Mouse (Mus musculus): ENCODE data around the gene Slc9a4. TPM values are rescaled to one million over a fixed set of nuclear protein-coding genes. Genes with fewer than 3 reads are reported as not detected.
A peak's percentile ranks its signal among the peaks of the same experiment; 100 is the strongest.
"Not testable (repeated sequence)": the region's sequence is repeated elsewhere in the genome, so short reads cannot be mapped to it uniquely, and the experiment has no call there.

Slc9a4 gene
- total RNA-seq (2017) = 0.57 to 0.78 TPM in 2 of 3 replicates, not detected in the other

GRCm38 (mm10) chr1:40579784-40580183 lies at the start of gene Slc9a4:
TSS of gene Slc9a4 (plus strand) at chr1:40580081.
- ATAC-seq (replicated peaks; ENCODE audit: insufficient number of reproducible peaks, low FRiP score, low TSS enrichment, poor library complexity, severe bottlenecking) = no peak; the same call in 1 of the 2 replicates

DNA sequence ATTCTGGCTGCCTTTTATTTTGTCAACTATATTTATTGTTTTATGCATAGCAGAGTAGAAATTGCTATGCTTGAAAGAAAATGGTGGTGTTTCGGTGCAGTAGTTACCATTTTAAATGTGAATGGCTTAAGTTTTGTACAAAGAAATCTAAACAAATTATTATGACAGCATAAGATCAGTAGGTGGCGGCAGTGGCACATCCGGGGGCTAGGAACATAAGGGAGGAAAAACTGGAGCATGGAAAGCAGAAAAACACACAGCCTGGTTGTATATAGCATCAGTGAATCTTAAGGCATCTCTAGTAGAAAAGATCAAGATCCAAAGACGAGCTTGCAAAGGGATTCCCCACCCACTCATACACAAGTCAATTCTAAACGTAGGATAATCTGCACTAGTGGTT lies 42.3 kb upstream of the Slc9a4 start:
- no peak for ATAC-seq (replicated peaks; ENCODE audit: insufficient number of reproducible peaks, low FRiP score, low TSS enrichment, poor library complexity, severe bottlenecking)

DNA sequence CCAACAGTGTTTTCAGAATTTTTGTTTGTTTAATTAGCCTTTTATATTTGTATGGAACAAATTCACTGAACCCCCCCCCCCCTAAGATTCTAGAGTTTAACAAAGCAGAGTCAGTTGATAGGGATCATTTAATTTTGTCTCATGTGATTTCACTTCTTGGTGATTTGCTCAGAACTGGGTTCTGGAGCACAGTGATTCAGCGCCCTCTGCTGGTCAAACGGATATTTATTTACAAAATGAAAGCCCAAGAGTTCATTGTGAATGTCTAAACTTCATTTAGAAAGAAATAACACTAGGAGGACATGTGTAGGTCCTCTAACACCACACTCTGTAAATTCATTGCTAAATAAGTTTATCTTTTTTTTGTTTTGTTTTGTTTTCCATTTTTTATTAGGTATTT lies 35.2 kb upstream of the Slc9a4 start:
- 0 out of 2 replicates have a peak, but pooled peaks have one; percentile 41 for ATAC-seq (replicated peaks; ENCODE audit: insufficient number of reproducible peaks, low FRiP score, low TSS enrichment, poor library complexity, severe bottlenecking)

GRCm38 (mm10) chr1:40546645-40547044 lies 33.2 kb upstream of the Slc9a4 start:
- ATAC-seq (replicated peaks; ENCODE audit: insufficient number of reproducible peaks, low FRiP score, low TSS enrichment, poor library complexity, severe bottlenecking) = no peak

GRCm38 (mm10) chr1:40547064-40547572 lies 32.8 kb upstream of the Slc9a4 start:
- no peak for ATAC-seq (replicated peaks; ENCODE audit: insufficient number of reproducible peaks, low FRiP score, low TSS enrichment, poor library complexity, severe bottlenecking)

GRCm38 (mm10) chr1:40547762-40548161 lies 32.1 kb upstream of the Slc9a4 start:
- no peak for ATAC-seq (replicated peaks; ENCODE audit: insufficient number of reproducible peaks, low FRiP score, low TSS enrichment, poor library complexity, severe bottlenecking)

- ATAC-seq (replicated peaks; ENCODE audit: insufficient number of reproducible peaks, low FRiP score, low TSS enrichment, poor library complexity, severe bottlenecking) = no peak
Observed at GRCm38 (mm10) chr1:40569374-40569773, 10.5 kb upstream of the Slc9a4 start.

DNA sequence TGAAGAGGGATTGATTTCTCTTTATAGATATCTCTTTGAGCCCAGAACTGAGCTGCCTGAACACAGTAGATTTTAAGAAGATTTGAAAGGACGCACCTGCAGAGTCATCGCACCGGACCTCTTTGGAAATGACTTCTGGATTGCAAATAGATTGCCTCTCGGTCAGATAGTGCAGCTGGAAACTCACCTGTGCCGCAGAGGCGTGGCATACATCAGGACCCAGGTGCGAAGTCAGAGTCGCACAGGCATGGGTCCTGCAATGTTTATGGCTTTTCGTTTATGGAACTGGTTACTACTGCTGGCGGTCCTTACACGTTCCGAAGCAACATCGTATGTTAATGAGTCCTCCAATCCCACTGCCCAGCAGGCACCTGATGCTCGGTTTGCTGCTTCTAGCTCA lies 388 bp downstream of the Slc9a4 start:
- ATAC-seq (replicated peaks; ENCODE audit: insufficient number of reproducible peaks, low FRiP score, low TSS enrichment, poor library complexity, severe bottlenecking) = no peak

- no peak for ATAC-seq (replicated peaks; ENCODE audit: insufficient number of reproducible peaks, low FRiP score, low TSS enrichment, poor library complexity, severe bottlenecking)
Observed at GRCm38 (mm10) chr1:40586776-40587175, 6.9 kb downstream of the Slc9a4 start.

DNA sequence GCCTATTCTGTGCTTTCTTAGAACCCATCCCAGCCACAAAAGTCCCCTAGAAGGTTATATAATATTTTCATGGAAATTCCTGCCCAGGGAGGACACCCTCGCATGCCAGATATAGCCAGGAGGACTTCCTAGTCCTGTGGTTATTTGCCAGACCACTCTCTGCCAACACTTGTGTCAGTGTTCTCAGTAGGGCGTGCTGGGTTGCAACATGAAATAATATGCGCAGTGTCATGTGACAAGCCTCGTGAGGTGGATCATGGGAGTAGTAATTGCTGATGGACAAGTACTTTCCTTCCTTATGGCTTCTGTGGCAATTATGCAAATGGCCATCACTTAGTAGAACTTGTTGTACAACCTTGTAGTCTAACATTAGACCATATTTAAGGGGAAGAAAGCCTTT lies 11.1 kb downstream of the Slc9a4 start:
- no peak for ATAC-seq (replicated peaks; ENCODE audit: insufficient number of reproducible peaks, low FRiP score, low TSS enrichment, poor library complexity, severe bottlenecking)

DNA sequence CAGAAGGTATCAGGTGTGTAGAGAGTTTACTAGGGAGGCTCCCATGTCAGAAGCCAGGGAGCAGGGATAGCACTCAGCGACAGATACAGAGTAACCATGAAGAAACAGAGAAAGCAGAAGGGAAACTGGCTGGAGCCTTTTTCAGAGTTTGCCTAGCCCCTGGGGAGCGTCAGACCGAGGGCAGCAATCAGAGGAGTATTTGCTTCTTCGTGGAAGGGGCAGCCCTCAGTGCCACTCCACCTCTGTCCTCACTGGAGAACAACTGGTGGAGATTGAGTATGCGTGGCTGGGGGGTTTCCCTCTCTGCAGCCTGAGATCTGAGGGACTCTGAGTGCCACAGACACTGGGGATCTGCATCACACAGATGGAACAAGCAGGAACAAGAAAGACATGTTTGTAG lies 17.9 kb downstream of the Slc9a4 start:
- ATAC-seq (replicated peaks; ENCODE audit: insufficient number of reproducible peaks, low FRiP score, low TSS enrichment, poor library complexity, severe bottlenecking) = no peak

DNA sequence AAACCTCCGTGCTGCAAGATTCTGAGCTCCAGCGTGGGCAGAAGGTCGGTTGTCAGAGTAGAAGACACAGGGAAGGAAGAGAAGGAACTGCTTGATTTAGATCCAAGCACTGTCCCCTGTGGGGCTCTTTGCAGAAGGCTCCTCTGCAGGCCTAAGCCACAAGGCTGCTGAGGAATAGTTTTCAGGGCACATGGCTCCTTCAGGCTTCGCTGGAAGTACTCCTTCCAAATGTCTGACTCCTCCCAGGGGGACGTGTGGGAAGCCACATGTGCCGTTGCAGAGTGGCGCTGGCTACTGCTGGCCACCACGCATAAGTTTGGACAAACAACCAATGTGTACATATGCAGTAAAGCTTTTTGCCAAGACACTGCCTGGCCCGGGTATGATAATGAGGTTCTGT lies 19.8 kb downstream of the Slc9a4 start:
- ATAC-seq (replicated peaks; ENCODE audit: insufficient number of reproducible peaks, low FRiP score, low TSS enrichment, poor library complexity, severe bottlenecking) = not testable (repeated sequence)

GRCm38 (mm10) chr1:40600394-40601327 lies 20.8 kb downstream of the Slc9a4 start:
- no peak for ATAC-seq (replicated peaks; ENCODE audit: insufficient number of reproducible peaks, low FRiP score, low TSS enrichment, poor library complexity, severe bottlenecking)

DNA sequence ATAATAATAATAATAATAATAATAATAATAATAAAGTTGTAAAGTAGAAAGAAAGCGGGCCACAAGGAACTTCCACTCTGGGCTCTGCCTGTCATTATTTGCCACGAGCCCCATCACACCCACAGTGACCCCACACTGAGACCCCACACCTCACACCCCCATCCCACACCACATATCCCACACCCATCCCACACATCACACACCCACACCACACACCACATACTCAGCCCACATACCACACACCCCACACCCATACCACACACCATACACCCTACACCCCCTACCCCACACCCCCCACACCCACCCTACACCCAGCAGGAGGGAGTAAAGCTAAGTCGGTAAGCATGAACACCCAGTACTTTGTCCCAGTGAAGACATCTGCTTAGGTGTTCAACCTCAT lies 21.6 kb downstream of the Slc9a4 start:
- ATAC-seq (replicated peaks; ENCODE audit: insufficient number of reproducible peaks, low FRiP score, low TSS enrichment, poor library complexity, severe bottlenecking) = no peak

DNA sequence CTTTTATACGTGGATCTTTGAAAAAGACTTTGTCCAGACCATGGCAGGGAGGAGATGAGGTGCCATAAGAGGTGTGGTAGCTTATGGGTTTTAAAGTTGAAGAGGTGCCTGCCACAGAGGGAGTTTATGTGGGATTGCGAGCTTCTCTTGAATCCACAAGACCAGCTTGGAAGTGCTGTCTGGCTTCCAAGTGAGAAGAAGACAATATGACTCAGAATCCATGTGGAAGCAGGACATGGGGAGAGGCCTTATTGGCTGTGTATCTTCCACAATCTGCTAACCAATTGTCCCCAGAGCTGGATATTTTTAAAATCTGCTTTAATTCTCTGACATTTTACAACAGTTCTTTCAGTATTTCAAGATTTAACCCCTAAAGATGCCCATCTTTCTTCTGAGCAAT lies 33.3 kb downstream of the Slc9a4 start:
- no peak for ATAC-seq (replicated peaks; ENCODE audit: insufficient number of reproducible peaks, low FRiP score, low TSS enrichment, poor library complexity, severe bottlenecking)

DNA sequence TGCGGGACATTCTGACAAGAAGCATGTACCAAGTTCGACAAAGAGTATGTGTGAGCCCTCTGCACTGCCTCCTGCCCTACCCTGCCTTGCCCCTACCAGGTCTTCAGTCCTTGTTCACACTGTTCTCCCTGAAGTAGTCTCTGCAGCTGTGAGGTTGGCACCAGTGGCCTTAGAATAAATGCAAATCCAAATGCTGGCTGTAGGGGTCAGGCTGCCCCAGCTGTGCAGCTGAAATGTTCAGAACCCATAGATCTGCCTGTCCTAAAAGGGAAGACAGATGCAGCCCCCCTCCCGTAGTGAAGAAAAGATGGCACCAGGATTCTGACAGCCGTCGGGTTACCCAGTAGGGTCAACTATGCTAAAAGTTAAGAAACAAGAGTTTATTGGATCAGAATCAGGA lies 39.2 kb downstream of the Slc9a4 start:
- ATAC-seq (replicated peaks; ENCODE audit: insufficient number of reproducible peaks, low FRiP score, low TSS enrichment, poor library complexity, severe bottlenecking) = no peak

DNA sequence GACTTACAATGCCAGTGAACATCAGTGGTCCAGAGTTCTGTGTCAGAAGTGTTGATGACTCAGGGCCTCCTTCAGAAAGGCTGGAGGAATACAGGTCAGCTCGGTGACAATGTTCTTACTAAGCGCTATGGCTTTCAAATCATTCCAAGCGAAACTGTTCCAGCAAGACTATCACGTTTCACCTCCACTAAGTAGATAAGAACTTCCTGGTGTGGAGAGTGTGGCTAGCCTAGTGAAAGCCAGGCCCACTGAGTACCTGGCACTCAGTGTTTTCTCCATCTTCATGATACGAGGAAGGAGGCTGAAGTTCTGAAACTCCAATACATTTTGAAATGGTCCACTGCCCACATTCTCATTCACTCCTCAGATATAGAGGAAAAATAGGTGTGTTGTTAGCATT lies 40.0 kb downstream of the Slc9a4 start:
- no peak for ATAC-seq (replicated peaks; ENCODE audit: insufficient number of reproducible peaks, low FRiP score, low TSS enrichment, poor library complexity, severe bottlenecking)

DNA sequence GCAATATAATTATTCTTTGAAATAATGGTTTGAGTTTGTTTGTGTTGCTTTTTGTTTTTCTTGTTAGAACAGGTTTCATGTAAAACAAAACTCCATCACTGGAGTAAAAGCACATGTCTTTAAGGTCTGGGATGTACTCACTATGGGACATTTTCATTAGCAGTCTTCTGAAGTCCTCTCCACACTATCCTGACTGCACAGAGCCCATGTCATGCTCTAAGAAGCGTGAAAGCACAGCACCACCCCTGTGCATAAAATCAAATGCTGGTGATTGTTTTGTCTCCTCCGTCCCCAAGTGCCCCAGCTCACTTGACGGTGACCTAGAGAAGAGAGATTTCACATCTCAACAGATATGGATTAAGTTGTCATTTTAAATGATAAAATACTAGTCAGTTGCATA lies 45.1 kb downstream of the Slc9a4 start:
- ATAC-seq (replicated peaks; ENCODE audit: insufficient number of reproducible peaks, low FRiP score, low TSS enrichment, poor library complexity, severe bottlenecking) = no peak

DNA sequence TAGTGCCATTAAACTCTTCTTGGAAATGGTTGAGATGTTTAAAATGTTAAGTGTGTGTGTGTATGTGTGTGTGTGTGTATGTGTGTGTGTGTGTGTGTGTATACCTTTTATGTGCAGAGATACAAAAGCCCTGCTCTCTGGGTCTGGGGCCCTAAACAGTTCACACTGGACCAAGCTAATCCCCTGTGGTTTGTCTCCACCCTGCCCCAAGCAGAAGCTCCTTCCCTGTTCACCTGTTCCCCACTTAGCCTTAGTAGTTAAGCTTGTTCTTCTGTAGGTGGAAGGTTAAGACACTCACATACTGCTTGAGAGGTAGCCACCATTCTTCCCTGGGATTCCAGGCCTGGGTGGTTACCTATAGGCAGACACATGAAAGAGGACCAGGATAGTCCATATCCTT lies 47.1 kb downstream of the Slc9a4 start:
- ATAC-seq (replicated peaks; ENCODE audit: insufficient number of reproducible peaks, low FRiP score, low TSS enrichment, poor library complexity, severe bottlenecking) = no peak

- ATAC-seq (replicated peaks; ENCODE audit: insufficient number of reproducible peaks, low FRiP score, low TSS enrichment, poor library complexity, severe bottlenecking) = no peak
Observed at GRCm38 (mm10) chr1:40628443-40628842, 48.6 kb downstream of the Slc9a4 start.
